Mouse (Mus musculus) stomach, postnatal 0 days (tissue): ENCODE measurements around the gene St7.

ENCODE experiments used
- CTCF ChIP-seq: IDR thresholded peaks from 2 replicates; pipeline ENCODE4 v1.5.1; 2016; ENCODE audit warnings: antibody characterized with exemption, low read depth, mild to moderate bottlenecking, moderate library complexity
- EP300 ChIP-seq: optimal IDR thresholded peaks from 2 replicates; pipeline ENCODE3; 2016; ENCODE audit warnings: antibody characterized with exemption

DNA sequence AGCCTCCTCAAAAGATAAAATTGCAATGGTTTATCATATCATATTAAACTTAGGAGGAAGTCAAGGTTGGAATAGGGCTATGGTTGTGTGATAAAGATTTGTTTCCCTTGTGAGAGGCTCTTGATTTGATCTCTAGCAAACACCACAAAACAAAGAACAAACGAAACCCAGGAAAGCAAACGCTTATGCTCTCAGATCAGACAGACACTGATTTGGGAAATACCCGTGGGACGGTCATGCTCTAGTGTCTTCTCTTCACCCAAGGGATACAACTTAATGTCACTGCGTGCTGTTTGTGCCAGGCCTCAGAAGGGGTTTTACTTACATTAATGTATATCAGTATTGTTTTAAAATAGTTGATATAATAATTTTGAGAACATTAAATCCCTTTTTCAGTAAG lies 91.8 kb downstream of the St7 start:
- no peak for TF ChIP-seq EP300
- TF ChIP-seq CTCF: no peak
